7 mouse cellular contexts compared by ENCODE assay signal in genomic region chr3:96669727-96670468, GRCm38 (mm10). TPM values are rescaled to one million over a fixed set of nuclear protein-coding genes. Genes with fewer than 3 reads are reported as not detected.
DNase-seq lines count a peak whose midpoint lies in the region; ATAC-seq lines count a peak whose summit lies in the region.

Gene Ankrd35 (plus strand): TSS chr3:96670131.

- peaks cover 5% of the 10 kb centered on the region for H3K4me1 ChIP-seq in embryonic facial prominence, embryonic 12.5 days
- H3K4me1 ChIP-seq in limb, embryonic 10.5 days, result peaks cover 22% of the 10 kb centered on the region
- H3K4me1 ChIP-seq in midbrain, embryonic 13.5 days (replicated peaks), result peaks cover 9% of the 10 kb centered on the region; the same call in 1 of the 2 replicates

- H3K36me3 ChIP-seq in embryonic facial prominence, embryonic 12.5 days, result no peaks in the 10 kb centered on the region
- no peaks in the 10 kb centered on the region for H3K36me3 ChIP-seq in limb, embryonic 10.5 days
- no peaks in the 10 kb centered on the region for H3K36me3 ChIP-seq in midbrain, embryonic 13.5 days

- WGBS in embryonic facial prominence, embryonic 12.5 days, result 5% methylated on average over 33 of the region's 35 CpGs
- 6% methylated on average over 35 of the region's 35 CpGs for WGBS in limb, embryonic 10.5 days
- WGBS in midbrain, embryonic 13.5 days, result 5% methylated on average over 35 of the region's 35 CpGs

- DNase-seq in adrenal gland, postnatal 4 days (ENCODE audit: low spot score in 2 of 2), result peak; percentile 32 to 42
- peak; percentile 82 to 89 for DNase-seq in heart, adult 18-20 months
- peak; percentile 81 for DNase-seq in kidney, adult 18-20 months
- peak; percentile 84 for DNase-seq in limb, embryonic 10.5 days (ENCODE audit: low spot score)
- peak; percentile 56 for DNase-seq in spleen, adult 12 weeks (ENCODE audit: low spot score)

- H3K27ac ChIP-seq in embryonic facial prominence, embryonic 12.5 days, result no peak within 1 kb of the TSS
- peak within 1 kb of the TSS; percentile 36; the same call in 1 of the 2 replicates for H3K27ac ChIP-seq in limb, embryonic 10.5 days
- no peak within 1 kb of the TSS for H3K27ac ChIP-seq in midbrain, embryonic 13.5 days

- H3K4me2 ChIP-seq in embryonic facial prominence, embryonic 12.5 days (replicated peaks), result peak within 1 kb of the TSS; percentile 80
- H3K4me2 ChIP-seq in midbrain, embryonic 13.5 days (replicated peaks), result peak within 1 kb of the TSS; percentile 68

- no peaks in the 10 kb centered on the region for H3K9me3 ChIP-seq in embryonic facial prominence, embryonic 12.5 days
- H3K9me3 ChIP-seq in limb, embryonic 10.5 days (replicated peaks), result no peaks in the 10 kb centered on the region
- H3K9me3 ChIP-seq in midbrain, embryonic 13.5 days, result no peaks in the 10 kb centered on the region

- no peak within 1 kb of the TSS; the same call in 1 of the 2 replicates for H3K9ac ChIP-seq in embryonic facial prominence, embryonic 12.5 days
- peak within 1 kb of the TSS; percentile 52; the same call in 1 of the 2 replicates for H3K9ac ChIP-seq in midbrain, embryonic 13.5 days (replicated peaks)

- 0 out of 2 replicates have a peak, but pooled peaks cover 3% of the 10 kb centered on the region for H3K27me3 ChIP-seq in embryonic facial prominence, embryonic 12.5 days
- H3K27me3 ChIP-seq in limb, embryonic 10.5 days (ENCODE audit: low read depth, poor library complexity, severe bottlenecking), result peaks cover 21% of the 10 kb centered on the region
- peaks cover 14% of the 10 kb centered on the region for H3K27me3 ChIP-seq in midbrain, embryonic 13.5 days

- peak; percentile 88 for ATAC-seq in embryonic facial prominence, embryonic 12.5 days (ENCODE audit: insufficient number of reproducible peaks, insufficient read depth, low FRiP score, low TSS enrichment)
- peak; percentile 95 for ATAC-seq in midbrain, embryonic 13.5 days

- peak within 1 kb of the TSS; percentile 36 for H3K4me3 ChIP-seq in embryonic facial prominence, embryonic 12.5 days
- H3K4me3 ChIP-seq in limb, embryonic 10.5 days, result peak within 1 kb of the TSS; percentile 48
- H3K4me3 ChIP-seq in midbrain, embryonic 13.5 days (replicated peaks), result peak within 1 kb of the TSS; percentile 46

RNA-seq across cellular contexts. Expression of gene Ankrd35, which starts in this region (rescaled TPM):
- total RNA-seq in adrenal gland, postnatal 4 days (2021), result 1 to 10 TPM; 2.7 to 3.3 TPM
- polyA plus RNA-seq in embryonic facial prominence, embryonic 12.5 days (2016; fragmentation: Nextera tagmentation; extraction: Ambion mirVana), result 0.92 and 1.1 TPM in 2 replicates
- total RNA-seq in heart, adult 18-20 months (2021), result 1 to 10 TPM; 1.2 to 1.3 TPM
- 0.09 and 0.10 TPM in 2 replicates for polyA plus RNA-seq in limb, embryonic 10.5 days (2016; fragmentation: Nextera tagmentation; extraction: Ambion mirVana)
- polyA plus RNA-seq in midbrain, embryonic 13.5 days (2015; fragmentation: Nextera tagmentation; extraction: Ambion mirVana), result 0.58 and 0.59 TPM in 2 replicates

Comparison
In these comparisons a context has a peak if more than half of its experiments do, and no peak if none do; other contexts are left out.
1. Peak in DNase-seq, H3K4me3 ChIP-seq and H3K27ac ChIP-seq in limb, embryonic 10.5 days; RNA of the gene not detected or under 1 TPM.
2. Peak in ATAC-seq, H3K4me3 ChIP-seq, H3K9ac ChIP-seq and H3K4me2 ChIP-seq in midbrain, embryonic 13.5 days; RNA of the gene not detected or under 1 TPM.